Mouse (Mus musculus): ENCODE measurements around the gene Gm20479. TPM values are rescaled to one million over a fixed set of nuclear protein-coding genes. Genes with fewer than 3 reads are reported as not detected.

Gm20479 gene
- polyA plus RNA-seq, 1 experiment from 2014 or later, result 0.72 TPM

- no peak for ATAC-seq
- Histone ChIP-seq H3K4me2 (replicated peaks; ENCODE audit: low read depth) (no peak overlapping the region), H3K9me3 (ENCODE audit: control insufficient read depth) (0 out of 2 replicates have a peak, but pooled peaks cover 7% of the 10 kb centered on the region), H3K4me1 (replicated peaks; ENCODE audit: control insufficient read depth, insufficient read depth, low read length) (no peaks in the 10 kb centered on the region; the same call in 1 of the 2 replicates), H3K27me3 (replicated peaks; ENCODE audit: control insufficient read depth, insufficient read depth, low read length) (no peaks in the 10 kb centered on the region), H3K4me3 (ENCODE audit: low read depth, low read length) (no peak overlapping the region), H3K36me3 (ENCODE audit: control insufficient read depth, insufficient read depth) (0 out of 2 replicates have a peak, but pooled peaks cover 5% of the 10 kb centered on the region), H3K9ac (ENCODE audit: low read depth, low read length) (no peak overlapping the region), H3K27ac (ENCODE audit: low read depth, low read length) (no peak overlapping the region)
- no peak for TF ChIP-seq CTCF (IDR thresholded peaks at IDR 0.05; ENCODE audit: low read depth)
- WGBS, result 74% methylated on average over 3 of the region's 3 CpGs
These were observed 47.4 kb downstream of the Gm20479 start for GRCm38 (mm10) chr7:27309832-27310231.

- Histone ChIP-seq H3K9me3 (ENCODE audit: control insufficient read depth) (0 out of 2 replicates have a peak, but pooled peaks cover 1% of the 10 kb centered on the region), H3K9ac (ENCODE audit: low read depth, low read length) (no peak overlapping the region), H3K4me1 (replicated peaks; ENCODE audit: control insufficient read depth, insufficient read depth, low read length) (no peaks in the 10 kb centered on the region; the same call in 1 of the 2 replicates), H3K4me2 (replicated peaks; ENCODE audit: low read depth) (peak overlapping the region; percentile 63), H3K4me3 (ENCODE audit: low read depth, low read length) (peak overlapping the region; percentile 23), H3K27ac (ENCODE audit: low read depth, low read length) (no peak overlapping the region), H3K27me3 (replicated peaks; ENCODE audit: control insufficient read depth, insufficient read depth, low read length) (no peaks in the 10 kb centered on the region), H3K36me3 (ENCODE audit: control insufficient read depth, insufficient read depth) (0 out of 2 replicates have a peak, but pooled peaks cover 1% of the 10 kb centered on the region)
- ATAC-seq, result 0 out of 2 replicates have a peak, but pooled peaks have one; percentile 14
- 16% methylated on average over 28 of the region's 28 CpGs for WGBS
- TF ChIP-seq CTCF (IDR thresholded peaks at IDR 0.05; ENCODE audit: low read depth), result no peak
These were observed 48.2 kb downstream of the Gm20479 start for GRCm38 (mm10) chr7:27308821-27309549.

GRCm38 (mm10) chr7:27307551-27307950, 49.7 kb downstream of the Gm20479 start:
- H3K27me3 ChIP-seq (replicated peaks; ENCODE audit: control insufficient read depth, insufficient read depth, low read length), result no peaks in the 10 kb centered on the region
- H3K9ac ChIP-seq (ENCODE audit: low read depth, low read length), result no peak overlapping the region
- H3K4me1 ChIP-seq (replicated peaks; ENCODE audit: control insufficient read depth, insufficient read depth, low read length), result no peaks in the 10 kb centered on the region; the same call in 1 of the 2 replicates
- no peak overlapping the region for H3K4me2 ChIP-seq (replicated peaks; ENCODE audit: low read depth)
- no peak overlapping the region for H3K27ac ChIP-seq (ENCODE audit: low read depth, low read length)
- 81% methylated on average over 9 of the region's 9 CpGs for WGBS
- H3K9me3 ChIP-seq (ENCODE audit: control insufficient read depth), result no peaks in the 10 kb centered on the region
- no peak for ATAC-seq
- peak; percentile 49 for TF ChIP-seq CTCF (IDR thresholded peaks at IDR 0.05; ENCODE audit: low read depth)
- no peaks in the 10 kb centered on the region for H3K36me3 ChIP-seq (ENCODE audit: control insufficient read depth, insufficient read depth)
- H3K4me3 ChIP-seq (ENCODE audit: low read depth, low read length), result no peak overlapping the region

GRCm38 (mm10) chr7:27306161-27307160, 50.8 kb downstream of the Gm20479 start:
- H3K27ac ChIP-seq (ENCODE audit: low read depth, low read length), result no peak overlapping the region
- no peaks in the 10 kb centered on the region for H3K9me3 ChIP-seq (ENCODE audit: control insufficient read depth)
- no peaks in the 10 kb centered on the region for H3K36me3 ChIP-seq (ENCODE audit: control insufficient read depth, insufficient read depth)
- WGBS, result 72% methylated on average over 24 of the region's 24 CpGs
- H3K27me3 ChIP-seq (replicated peaks; ENCODE audit: control insufficient read depth, insufficient read depth, low read length), result no peaks in the 10 kb centered on the region
- no peak for ATAC-seq
- TF ChIP-seq CTCF (IDR thresholded peaks at IDR 0.05; ENCODE audit: low read depth), result peak; percentile 82
- H3K9ac ChIP-seq (ENCODE audit: low read depth, low read length), result no peak overlapping the region
- H3K4me2 ChIP-seq (replicated peaks; ENCODE audit: low read depth), result no peak overlapping the region
- H3K4me3 ChIP-seq (ENCODE audit: low read depth, low read length), result no peak overlapping the region
- no peaks in the 10 kb centered on the region; the same call in 1 of the 2 replicates for H3K4me1 ChIP-seq (replicated peaks; ENCODE audit: control insufficient read depth, insufficient read depth, low read length)

- Histone ChIP-seq H3K27ac (ENCODE audit: low read depth, low read length) (no peak overlapping the region), H3K9me3 (ENCODE audit: control insufficient read depth) (no peaks in the 10 kb centered on the region), H3K4me1 (replicated peaks; ENCODE audit: control insufficient read depth, insufficient read depth, low read length) (no peaks in the 10 kb centered on the region; the same call in 1 of the 2 replicates), H3K9ac (ENCODE audit: low read depth, low read length) (no peak overlapping the region), H3K27me3 (replicated peaks; ENCODE audit: control insufficient read depth, insufficient read depth, low read length) (no peaks in the 10 kb centered on the region), H3K36me3 (ENCODE audit: control insufficient read depth, insufficient read depth) (no peaks in the 10 kb centered on the region), H3K4me3 (ENCODE audit: low read depth, low read length) (no peak overlapping the region), H3K4me2 (replicated peaks; ENCODE audit: low read depth) (no peak overlapping the region)
- WGBS, result 90% methylated on average over 17 of the region's 17 CpGs
- TF ChIP-seq CTCF (IDR thresholded peaks at IDR 0.05; ENCODE audit: low read depth), result no peak
- ATAC-seq, result no peak
These were observed 52.0 kb downstream of the Gm20479 start for GRCm38 (mm10) chr7:27305091-27305730.

Other genes with a start within 250 kb of the Gm20479 start
- 0.31 and 0.42 TPM in 2 replicates for gene Cyp2f2, start 237.5 kb downstream of the Gm20479 start, polyA plus RNA-seq (2015; fragmentation: Nextera tagmentation; extraction: Ambion mirVana)
- gene Cyp2t4, start 203.7 kb downstream of the Gm20479 start, polyA plus RNA-seq (2015; fragmentation: Nextera tagmentation; extraction: Ambion mirVana), result not detected in 2 replicates
- 63.9 and 64.0 TPM in 2 replicates for gene Egln2, start 190.6 kb downstream of the Gm20479 start, polyA plus RNA-seq (2015; fragmentation: Nextera tagmentation; extraction: Ambion mirVana)
- gene Rab4b, start 178.5 kb downstream of the Gm20479 start, polyA plus RNA-seq (2015; fragmentation: Nextera tagmentation; extraction: Ambion mirVana), result 96.2 and 103 TPM in 2 replicates
- 0.22 TPM in 1 of 2 replicates, not detected in the other for gene Gm21983, start 176.3 kb downstream of the Gm20479 start, polyA plus RNA-seq (2015; fragmentation: Nextera tagmentation; extraction: Ambion mirVana)
- not detected in 2 replicates for gene Mia, start 176.3 kb downstream of the Gm20479 start, polyA plus RNA-seq (2015; fragmentation: Nextera tagmentation; extraction: Ambion mirVana)
- 1.9 and 2.4 TPM in 2 replicates for gene BC024978, start 161.6 kb downstream of the Gm20479 start, polyA plus RNA-seq (2015; fragmentation: Nextera tagmentation; extraction: Ambion mirVana)
- gene Snrpa, start 161.1 kb downstream of the Gm20479 start, polyA plus RNA-seq (2015; fragmentation: Nextera tagmentation; extraction: Ambion mirVana), result 75.4 and 76.4 TPM in 2 replicates
- gene Itpkc, start 128.8 kb downstream of the Gm20479 start, polyA plus RNA-seq (2015; fragmentation: Nextera tagmentation; extraction: Ambion mirVana), result 8.6 and 9.0 TPM in 2 replicates
- 16.8 and 18.7 TPM in 2 replicates for gene Coq8b, start 124.4 kb downstream of the Gm20479 start, polyA plus RNA-seq (2015; fragmentation: Nextera tagmentation; extraction: Ambion mirVana)
- gene Numbl, start 99.0 kb downstream of the Gm20479 start, polyA plus RNA-seq (2015; fragmentation: Nextera tagmentation; extraction: Ambion mirVana), result 6.6 and 7.5 TPM in 2 replicates
- gene Ltbp4, start 19.7 kb downstream of the Gm20479 start, polyA plus RNA-seq (2015; fragmentation: Nextera tagmentation; extraction: Ambion mirVana), result 40.7 and 43.7 TPM in 2 replicates
- gene Shkbp1, start 1.4 kb downstream of the Gm20479 start, polyA plus RNA-seq (2015; fragmentation: Nextera tagmentation; extraction: Ambion mirVana), result 26.9 and 29.1 TPM in 2 replicates
- 0.17 and 0.26 TPM in 2 replicates for gene Sptbn4, start 90.3 kb upstream of the Gm20479 start, polyA plus RNA-seq (2015; fragmentation: Nextera tagmentation; extraction: Ambion mirVana)
- gene Blvrb, start 90.6 kb upstream of the Gm20479 start, polyA plus RNA-seq (2015; fragmentation: Nextera tagmentation; extraction: Ambion mirVana), result 60.4 and 67.3 TPM in 2 replicates
- 22.8 and 24.0 TPM in 2 replicates for gene Sertad3, start 116.3 kb upstream of the Gm20479 start, polyA plus RNA-seq (2015; fragmentation: Nextera tagmentation; extraction: Ambion mirVana)
- 42.7 and 43.1 TPM in 2 replicates for gene Sertad1, start 129.5 kb upstream of the Gm20479 start, polyA plus RNA-seq (2015; fragmentation: Nextera tagmentation; extraction: Ambion mirVana)
- 1.3 and 1.4 TPM in 2 replicates for gene Prx, start 141.9 kb upstream of the Gm20479 start, polyA plus RNA-seq (2015; fragmentation: Nextera tagmentation; extraction: Ambion mirVana)
- 0.10 and 0.24 TPM in 2 replicates for gene Hipk4, start 165.8 kb upstream of the Gm20479 start, polyA plus RNA-seq (2015; fragmentation: Nextera tagmentation; extraction: Ambion mirVana)
- 45.8 and 48.7 TPM in 2 replicates for gene Pld3, start 195.8 kb upstream of the Gm20479 start, polyA plus RNA-seq (2015; fragmentation: Nextera tagmentation; extraction: Ambion mirVana)
- gene 2310022A10Rik, start 195.8 kb upstream of the Gm20479 start, polyA plus RNA-seq (2015; fragmentation: Nextera tagmentation; extraction: Ambion mirVana), result 9.0 and 10.2 TPM in 2 replicates
- 35.8 and 36.4 TPM in 2 replicates for gene Akt2, start 234.1 kb upstream of the Gm20479 start, polyA plus RNA-seq (2015; fragmentation: Nextera tagmentation; extraction: Ambion mirVana)